Mouse (Mus musculus): Measurements from ENCODE around the gene Zfr2. TPM values are rescaled to one million over a fixed set of nuclear protein-coding genes. Genes with fewer than 3 reads are reported as not detected.

Gene Zfr2
- polyA plus RNA-seq, 2 experiments: 9.7 to 39.7 TPM

DNA sequence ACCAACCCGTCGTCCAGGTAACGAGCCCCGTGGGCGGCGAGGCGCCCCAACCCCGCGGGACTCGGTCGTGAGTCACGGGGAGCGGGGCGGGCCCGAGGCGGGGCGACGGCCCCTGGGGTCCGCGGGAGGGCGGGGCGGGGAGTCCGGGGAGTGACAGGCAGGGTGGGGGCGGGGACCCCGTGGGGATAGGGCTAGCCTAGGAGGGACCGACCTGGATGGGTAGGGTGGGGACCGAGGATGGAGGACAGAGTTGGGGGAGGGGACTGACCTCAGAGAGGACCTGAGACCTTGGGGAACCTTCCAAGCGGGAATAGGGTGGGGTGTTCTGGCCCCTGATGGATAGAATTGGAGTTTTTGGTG lies 251 bp downstream of the Zfr2 start:
- 4% methylated on average over 26 of the region's 28 CpGs for WGBS
- TF ChIP-seq POLR2A (IDR thresholded peaks at IDR 0.05; ENCODE audit: borderline replicate concordance, extremely low read depth, insufficient read depth, insufficient read length): no peak
- H3K4me2 ChIP-seq (replicated peaks; ENCODE audit: low read depth, low read length, severe bottlenecking): peak overlapping the region; percentile 81
- DNase-seq (ENCODE audit: low spot score) (no peak), ATAC-seq (ENCODE audit: low FRiP score, low read depth) (peak; percentile 53)
- no peaks in the 10 kb centered on the region for H3K9me3 ChIP-seq (ENCODE audit: control insufficient read depth, low read length)
- peaks cover 12% of the 10 kb centered on the region for H3K4me1 ChIP-seq (ENCODE audit: control insufficient read depth, insufficient read depth, low read length)
- H3K36me3 ChIP-seq (ENCODE audit: control insufficient read depth, insufficient read depth, low read length): no peaks in the 10 kb centered on the region; the same call in 1 of the 2 replicates
- H3K27ac ChIP-seq (replicated peaks; ENCODE audit: low read depth, low read length): no peak overlapping the region
- H3K9ac ChIP-seq (ENCODE audit: low read depth, low read length, severe bottlenecking): peak overlapping the region; percentile 72
- peak overlapping the region; percentile 71 for H3K4me3 ChIP-seq (replicated peaks; ENCODE audit: low read length)
- H3K27me3 ChIP-seq (ENCODE audit: control insufficient read depth, insufficient read depth, low read length): peaks cover 35% of the 10 kb centered on the region

DNA sequence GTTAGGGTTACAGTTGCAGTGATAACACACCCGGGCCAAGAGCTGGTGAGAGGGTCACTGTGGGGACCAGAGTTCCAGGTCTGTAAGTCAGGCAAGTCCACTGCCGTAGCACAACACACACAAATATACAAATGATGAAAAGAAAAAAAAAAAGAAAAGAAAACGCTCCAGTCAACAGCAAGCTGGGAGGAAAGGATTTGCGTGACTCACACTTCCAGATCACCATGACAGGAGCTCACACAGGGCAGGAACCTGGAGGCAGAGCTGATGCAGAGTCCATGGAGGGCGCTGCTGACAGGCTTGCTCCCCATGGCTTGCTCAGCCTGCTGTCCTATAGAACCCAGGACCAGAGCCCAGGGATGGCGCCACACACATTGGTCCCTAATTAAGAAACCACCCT lies 1.3 kb downstream of the Zfr2 start:
- 0 out of 2 replicates have a peak overlapping the region, but pooled peaks have one; percentile 81 for H3K4me2 ChIP-seq (replicated peaks; ENCODE audit: low read depth, low read length, severe bottlenecking)
- TF ChIP-seq POLR2A (IDR thresholded peaks at IDR 0.05; ENCODE audit: borderline replicate concordance, extremely low read depth, insufficient read depth, insufficient read length): no peak
- WGBS: 75% methylated on average over 6 of the region's 6 CpGs

DNA sequence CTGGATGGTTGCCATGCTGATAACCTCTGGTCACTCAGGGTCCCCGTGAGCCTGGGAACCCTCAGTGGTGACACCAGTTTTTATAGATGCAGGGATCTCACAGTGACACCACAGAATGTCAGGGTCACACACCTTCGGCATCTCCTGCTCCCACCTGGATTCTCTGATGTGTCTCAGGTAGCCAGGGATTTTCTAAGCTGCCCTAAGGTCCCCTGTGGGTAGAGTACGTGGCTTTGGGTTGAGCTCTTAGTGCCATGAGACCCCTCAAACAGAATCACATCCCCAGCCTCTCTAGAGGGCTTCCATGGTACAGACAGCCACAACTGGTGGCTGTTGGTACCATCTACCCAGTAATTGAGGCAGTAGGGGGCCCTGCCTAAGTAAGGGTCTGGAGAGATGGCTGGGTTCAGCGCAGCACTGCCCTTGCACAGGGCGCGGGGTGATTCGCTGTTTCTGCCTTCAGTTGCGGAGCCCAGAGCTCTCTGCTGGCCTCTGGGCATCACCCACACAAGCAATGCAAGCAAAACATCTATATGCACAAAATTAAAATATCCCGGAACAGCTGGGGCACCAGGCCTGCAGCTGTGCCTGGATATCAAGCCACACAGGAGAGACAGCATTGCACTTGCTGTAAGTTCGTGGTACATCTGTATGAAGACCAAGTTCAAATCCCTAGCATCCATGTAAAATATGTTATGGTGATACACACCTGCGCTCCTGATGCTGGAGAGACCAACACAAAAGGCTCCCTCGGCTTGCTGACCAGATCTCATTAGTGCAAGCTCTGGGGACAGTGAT lies 3.7 kb downstream of the Zfr2 start:
- Histone ChIP-seq H3K27me3 (ENCODE audit: control insufficient read depth, insufficient read depth, low read length) (peaks cover 25% of the 10 kb centered on the region), H3K4me2 (replicated peaks; ENCODE audit: low read depth, low read length, severe bottlenecking) (no peak overlapping the region), H3K9me3 (ENCODE audit: control insufficient read depth, low read length) (no peaks in the 10 kb centered on the region), H3K27ac (replicated peaks; ENCODE audit: low read depth, low read length) (no peak overlapping the region), H3K4me1 (ENCODE audit: control insufficient read depth, insufficient read depth, low read length) (peaks cover 7% of the 10 kb centered on the region), H3K4me3 (replicated peaks; ENCODE audit: low read length) (no peak overlapping the region), H3K36me3 (ENCODE audit: control insufficient read depth, insufficient read depth, low read length) (no peaks in the 10 kb centered on the region; the same call in 1 of the 2 replicates), H3K9ac (ENCODE audit: low read depth, low read length, severe bottlenecking) (no peak overlapping the region)
- no peak for DNase-seq (ENCODE audit: low spot score)
- no peak for TF ChIP-seq POLR2A (IDR thresholded peaks at IDR 0.05; ENCODE audit: borderline replicate concordance, extremely low read depth, insufficient read depth, insufficient read length)
- ATAC-seq (ENCODE audit: low FRiP score, low read depth): no peak
- 79% methylated on average over 12 of the region's 12 CpGs for WGBS

More for the DNA sequence above, 1.3 kb downstream of the Zfr2 start:
- DNase-seq (ENCODE audit: low spot score): no peak
- Histone ChIP-seq H3K4me3 (replicated peaks; ENCODE audit: low read length) (0 out of 2 replicates have a peak overlapping the region, but pooled peaks have one; percentile 71), H3K27me3 (ENCODE audit: control insufficient read depth, insufficient read depth, low read length) (peaks cover 39% of the 10 kb centered on the region), H3K9me3 (ENCODE audit: control insufficient read depth, low read length) (no peaks in the 10 kb centered on the region), H3K27ac (replicated peaks; ENCODE audit: low read depth, low read length) (no peak overlapping the region), H3K36me3 (ENCODE audit: control insufficient read depth, insufficient read depth, low read length) (no peaks in the 10 kb centered on the region; the same call in 1 of the 2 replicates), H3K9ac (ENCODE audit: low read depth, low read length, severe bottlenecking) (no peak overlapping the region), H3K4me1 (ENCODE audit: control insufficient read depth, insufficient read depth, low read length) (peaks cover 12% of the 10 kb centered on the region)
- ATAC-seq (ENCODE audit: low FRiP score, low read depth): no peak

DNA sequence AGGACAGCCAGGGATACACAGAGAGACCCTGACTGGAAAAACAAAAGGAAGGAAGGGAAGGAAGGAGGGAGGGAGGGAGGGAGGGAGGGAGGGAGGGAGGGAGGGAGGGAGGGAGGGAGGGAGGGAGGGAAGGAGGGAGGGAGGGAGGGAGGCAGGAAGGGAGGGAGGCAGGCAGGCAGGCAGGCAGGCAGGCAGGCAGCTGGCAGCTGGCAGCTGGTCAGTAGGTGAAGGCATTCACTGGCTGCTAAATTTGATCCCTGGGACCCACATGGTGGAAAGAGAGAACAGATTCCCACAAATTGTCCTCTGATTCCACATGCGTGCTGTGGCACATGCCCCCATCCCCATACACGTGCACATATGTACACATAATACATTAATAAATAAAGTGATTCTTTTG lies 5.7 kb downstream of the Zfr2 start:
- H3K4me1 ChIP-seq (ENCODE audit: control insufficient read depth, insufficient read depth, low read length): peaks cover 1% of the 10 kb centered on the region; the same call in 1 of the 2 replicates
- DNase-seq (ENCODE audit: low spot score) (no peak), ATAC-seq (ENCODE audit: low FRiP score, low read depth) (no peak)
- H3K27ac ChIP-seq (replicated peaks; ENCODE audit: low read depth, low read length): no peak overlapping the region
- 64% methylated on average over 2 of the region's 2 CpGs for WGBS
- no peak overlapping the region for H3K4me3 ChIP-seq (replicated peaks; ENCODE audit: low read length)
- no peak overlapping the region for H3K4me2 ChIP-seq (replicated peaks; ENCODE audit: low read depth, low read length, severe bottlenecking)
- H3K27me3 ChIP-seq (ENCODE audit: control insufficient read depth, insufficient read depth, low read length): peaks cover 16% of the 10 kb centered on the region
- no peaks in the 10 kb centered on the region for H3K9me3 ChIP-seq (ENCODE audit: control insufficient read depth, low read length)
- no peak for TF ChIP-seq POLR2A (IDR thresholded peaks at IDR 0.05; ENCODE audit: borderline replicate concordance, extremely low read depth, insufficient read depth, insufficient read length)
- no peaks in the 10 kb centered on the region; the same call in 1 of the 2 replicates for H3K36me3 ChIP-seq (ENCODE audit: control insufficient read depth, insufficient read depth, low read length)
- no peak overlapping the region for H3K9ac ChIP-seq (ENCODE audit: low read depth, low read length, severe bottlenecking)

DNA sequence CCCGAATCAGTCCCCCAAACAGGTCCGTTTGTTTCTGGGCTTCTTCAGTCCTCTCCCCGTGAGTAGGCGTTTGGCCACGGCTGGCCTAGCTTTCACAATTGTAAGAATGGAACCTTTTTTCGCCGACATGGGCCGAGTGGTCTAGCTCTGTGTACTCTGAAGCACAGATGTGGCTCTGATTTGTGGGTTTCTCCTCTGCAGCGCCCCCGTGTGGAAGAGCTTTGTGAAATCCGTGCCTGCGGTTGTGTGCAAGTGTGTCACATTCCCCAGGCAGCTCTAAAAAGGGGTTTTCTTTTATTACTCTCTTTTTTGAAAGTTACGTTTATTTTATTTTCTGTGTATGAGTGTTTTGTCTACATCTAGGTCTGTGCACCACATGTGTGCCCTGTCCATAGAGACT lies 7.9 kb downstream of the Zfr2 start:
- Histone ChIP-seq H3K36me3 (ENCODE audit: control insufficient read depth, insufficient read depth, low read length) (no peaks in the 10 kb centered on the region; the same call in 1 of the 2 replicates), H3K27ac (replicated peaks; ENCODE audit: low read depth, low read length) (no peak overlapping the region), H3K4me1 (ENCODE audit: control insufficient read depth, insufficient read depth, low read length) (no peaks in the 10 kb centered on the region), H3K4me2 (replicated peaks; ENCODE audit: low read depth, low read length, severe bottlenecking) (no peak overlapping the region), H3K9me3 (ENCODE audit: control insufficient read depth, low read length) (no peaks in the 10 kb centered on the region), H3K4me3 (replicated peaks; ENCODE audit: low read length) (no peak overlapping the region), H3K9ac (ENCODE audit: low read depth, low read length, severe bottlenecking) (no peak overlapping the region), H3K27me3 (ENCODE audit: control insufficient read depth, insufficient read depth, low read length) (peaks cover 16% of the 10 kb centered on the region)
- ATAC-seq (ENCODE audit: low FRiP score, low read depth) (no peak), DNase-seq (ENCODE audit: low spot score) (no peak)
- WGBS: 21% methylated on average over 13 of the region's 13 CpGs
- TF ChIP-seq POLR2A (IDR thresholded peaks at IDR 0.05; ENCODE audit: borderline replicate concordance, extremely low read depth, insufficient read depth, insufficient read length): no peak
